Mouse (Mus musculus) limb, embryonic 12.5 days (tissue): Measurements from ENCODE around the gene Serpina11. TPM values are rescaled to one million over a fixed set of nuclear protein-coding genes. Genes with fewer than 3 reads are reported as not detected.

ENCODE experiments used
- ATAC-seq: fragments of 200-750 bp; cut with Nextera tagmentation; 2 replicates; pipeline ENCODE4 v1.8.0; 2017; ENCODE audit warnings: low read depth, moderate TSS enrichment; ENCODE audit not compliant: insufficient number of reproducible peaks, insufficient read depth, low FRiP score, low TSS enrichment
- H3K27ac ChIP-seq: fragments of 300-500 bp; sonication (generic); 2 replicates; pipeline ENCODE4 v1.5.1; 2016; ENCODE audit warnings: mild to moderate bottlenecking, moderate library complexity
- H3K27me3 ChIP-seq: fragments of 300-500 bp; sonication (generic); 2 replicates; pipeline ENCODE4 v1.6.1; 2016; ENCODE audit warnings: mild to moderate bottlenecking, moderate library complexity
- H3K36me3 ChIP-seq: fragments of 300-500 bp; sonication (generic); 2 replicates; pipeline ENCODE4 v1.6.1; 2016; ENCODE audit warnings: mild to moderate bottlenecking, moderate library complexity
- H3K4me1 ChIP-seq: fragments of 300-500 bp; sonication (generic); replicated peaks from 2 replicates; pipeline ENCODE4 v1.6.1; 2016
- H3K4me2 ChIP-seq: fragments of 300-500 bp; sonication (generic); 2 replicates; pipeline ENCODE4 v1.6.1; 2016; ENCODE audit warnings: mild to moderate bottlenecking, moderate library complexity
- H3K4me3 ChIP-seq: fragments of 300-500 bp; sonication (generic); replicated peaks from 2 replicates; pipeline ENCODE4 v1.5.1; 2016; ENCODE audit warnings: mild to moderate bottlenecking
- H3K9ac ChIP-seq: fragments of 300-500 bp; sonication (generic); replicated peaks from 2 replicates; pipeline ENCODE4 v1.6.1; 2016; ENCODE audit warnings: mild to moderate bottlenecking, moderate library complexity
- H3K9me3 ChIP-seq: fragments of 300-500 bp; sonication (generic); 2 replicates; pipeline ENCODE4 v1.6.1; 2016; ENCODE audit warnings: mild to moderate bottlenecking, moderate library complexity
- WGBS: fragments of 180-500 bp; shearing (Covaris S2); methylation state at CpG from one replicate; pipeline ENCODE4 v1.1.7; 2016; 5-methylcytosine and 5-hydroxymethylcytosine counted together
- polyA plus RNA-seq: library from polyadenylated mRNA; unstranded; fragments of >200 nt; fragmentation: Nextera tagmentation; extraction: Ambion mirVana; gene quantifications from 2 replicates; pipeline ENCODE4 v1.2.1, GENCODE M21; 2016

The Serpina11 gene
- not detected in 2 replicates for polyA plus RNA-seq

- Histone ChIP-seq H3K27me3 (peaks cover 5% of the 10 kb centered on the region; the same call in 1 of the 2 replicates), H3K36me3 (no peaks in the 10 kb centered on the region), H3K9me3 (no peaks in the 10 kb centered on the region), H3K4me1 (no peaks in the 10 kb centered on the region), H3K9ac (no peak within 1 kb of the TSS), H3K4me3 (no peak within 1 kb of the TSS), H3K4me2 (no peak within 1 kb of the TSS), H3K27ac (no peak within 1 kb of the TSS)
- whole genome bisulfite sequencing: 87% methylated on average over 6 of the region's 6 CpGs
- ATAC-seq: no peak
Observed at GRCm38 (mm10) chr12:103989857-103990256, at the start of gene Serpina11. Serpina11 (minus strand) TSS chr12:103989957.

- H3K27ac ChIP-seq: no peak overlapping the region
- no peaks in the 10 kb centered on the region for H3K36me3 ChIP-seq
- no peak overlapping the region for H3K9ac ChIP-seq
- H3K4me1 ChIP-seq: no peaks in the 10 kb centered on the region
- H3K4me3 ChIP-seq: no peak overlapping the region
- no peak overlapping the region for H3K4me2 ChIP-seq
- 92% methylated on average over 7 of the region's 7 CpGs for WGBS
- ATAC-seq: no peak
- H3K27me3 ChIP-seq: no peaks in the 10 kb centered on the region
- H3K9me3 ChIP-seq: no peaks in the 10 kb centered on the region
Observed at GRCm38 (mm10) chr12:104038181-104038580, 48.4 kb upstream of the Serpina11 start.

GRCm38 (mm10) chr12:104033752-104034151 lies 44.0 kb upstream of the Serpina11 start:
- no peak overlapping the region for H3K4me3 ChIP-seq
- H3K4me1 ChIP-seq: no peaks in the 10 kb centered on the region
- H3K27me3 ChIP-seq: no peaks in the 10 kb centered on the region
- no peak for ATAC-seq
- no peaks in the 10 kb centered on the region for H3K9me3 ChIP-seq
- H3K9ac ChIP-seq: no peak overlapping the region
- H3K27ac ChIP-seq: no peak overlapping the region
- no peak overlapping the region for H3K4me2 ChIP-seq
- H3K36me3 ChIP-seq: no peaks in the 10 kb centered on the region
- 100% methylated on average over 1 of the region's 1 CpGs for WGBS

- WGBS: 44% methylated on average over 8 of the region's 8 CpGs
- Histone ChIP-seq H3K4me3 (no peak overlapping the region), H3K27me3 (no peaks in the 10 kb centered on the region), H3K9ac (no peak overlapping the region), H3K27ac (no peak overlapping the region), H3K4me2 (no peak overlapping the region), H3K4me1 (no peaks in the 10 kb centered on the region), H3K36me3 (no peaks in the 10 kb centered on the region), H3K9me3 (no peaks in the 10 kb centered on the region)
- no peak for ATAC-seq
Observed at GRCm38 (mm10) chr12:104029986-104030385, 40.2 kb upstream of the Serpina11 start.

GRCm38 (mm10) chr12:104015280-104015679 lies 25.5 kb upstream of the Serpina11 start:
- 90% methylated on average over 3 of the region's 3 CpGs for WGBS
- H3K27ac ChIP-seq: no peak overlapping the region
- ATAC-seq: no peak
- H3K36me3 ChIP-seq: no peaks in the 10 kb centered on the region
- peaks cover 4% of the 10 kb centered on the region; the same call in 1 of the 2 replicates for H3K9me3 ChIP-seq
- no peak overlapping the region for H3K4me3 ChIP-seq
- no peaks in the 10 kb centered on the region for H3K4me1 ChIP-seq
- no peak overlapping the region for H3K9ac ChIP-seq
- H3K27me3 ChIP-seq: no peaks in the 10 kb centered on the region
- H3K4me2 ChIP-seq: no peak overlapping the region

- Histone ChIP-seq H3K9me3 (peaks cover 4% of the 10 kb centered on the region; the same call in 1 of the 2 replicates), H3K27ac (no peak within 1 kb of the TSS), H3K4me1 (no peaks in the 10 kb centered on the region), H3K4me3 (no peak within 1 kb of the TSS), H3K4me2 (no peak within 1 kb of the TSS), H3K36me3 (no peaks in the 10 kb centered on the region), H3K9ac (no peak within 1 kb of the TSS), H3K27me3 (no peaks in the 10 kb centered on the region)
- ATAC-seq: no peak
- 81% methylated on average over 6 of the region's 6 CpGs for WGBS
Observed at GRCm38 (mm10) chr12:104013620-104014019, 23.9 kb upstream of the Serpina11 start, which contains the start of gene Serpina9. Serpina9 (minus strand) TSS chr12:104013755.

- Histone ChIP-seq H3K9me3 (peaks cover 6% of the 10 kb centered on the region; the same call in 1 of the 2 replicates), H3K36me3 (no peaks in the 10 kb centered on the region), H3K9ac (no peak overlapping the region), H3K4me2 (no peak overlapping the region), H3K27ac (no peak overlapping the region), H3K4me3 (no peak overlapping the region), H3K27me3 (no peaks in the 10 kb centered on the region), H3K4me1 (no peaks in the 10 kb centered on the region)
- no peak for ATAC-seq
- whole genome bisulfite sequencing: 80% methylated on average over 5 of the region's 5 CpGs
Observed at GRCm38 (mm10) chr12:104004689-104005088, 14.9 kb upstream of the Serpina11 start.

- H3K4me2 ChIP-seq: no peak overlapping the region
- no peak overlapping the region for H3K27ac ChIP-seq
- no peak for ATAC-seq
- 74% methylated on average over 4 of the region's 4 CpGs for WGBS
- H3K27me3 ChIP-seq: no peaks in the 10 kb centered on the region
- no peak overlapping the region for H3K4me3 ChIP-seq
- peaks cover 6% of the 10 kb centered on the region; the same call in 1 of the 2 replicates for H3K9me3 ChIP-seq
- H3K4me1 ChIP-seq: no peaks in the 10 kb centered on the region
- no peak overlapping the region for H3K9ac ChIP-seq
- H3K36me3 ChIP-seq: no peaks in the 10 kb centered on the region
Observed at GRCm38 (mm10) chr12:104003238-104003612, 13.5 kb upstream of the Serpina11 start.

GRCm38 (mm10) chr12:104002569-104003237 lies 12.9 kb upstream of the Serpina11 start:
- no peaks in the 10 kb centered on the region for H3K4me1 ChIP-seq
- H3K27ac ChIP-seq: no peak overlapping the region
- H3K9ac ChIP-seq: no peak overlapping the region
- no peak overlapping the region for H3K4me2 ChIP-seq
- 78% methylated on average over 10 of the region's 10 CpGs for WGBS
- no peak overlapping the region for H3K4me3 ChIP-seq
- H3K27me3 ChIP-seq: no peaks in the 10 kb centered on the region
- ATAC-seq: no peak
- no peaks in the 10 kb centered on the region for H3K36me3 ChIP-seq
- H3K9me3 ChIP-seq: peaks cover 6% of the 10 kb centered on the region; the same call in 1 of the 2 replicates

GRCm38 (mm10) chr12:104000594-104000993 lies 10.8 kb upstream of the Serpina11 start:
- Histone ChIP-seq H3K4me1 (no peaks in the 10 kb centered on the region; the same call in 1 of the 2 replicates), H3K36me3 (no peaks in the 10 kb centered on the region), H3K4me3 (no peak overlapping the region), H3K9me3 (peaks cover 6% of the 10 kb centered on the region; the same call in 1 of the 2 replicates), H3K4me2 (no peak overlapping the region), H3K27ac (no peak overlapping the region), H3K9ac (no peak overlapping the region), H3K27me3 (no peaks in the 10 kb centered on the region)
- 87% methylated on average over 3 of the region's 3 CpGs for WGBS
- no peak for ATAC-seq

- 91% methylated on average over 8 of the region's 8 CpGs for WGBS
Observed at GRCm38 (mm10) chr12:103999611-104000010, 9.9 kb upstream of the Serpina11 start.

GRCm38 (mm10) chr12:103996513-103996912 lies 6.8 kb upstream of the Serpina11 start:
- Histone ChIP-seq H3K9ac (no peak overlapping the region), H3K4me1 (no peaks in the 10 kb centered on the region; the same call in 1 of the 2 replicates), H3K9me3 (no peaks in the 10 kb centered on the region), H3K27me3 (no peaks in the 10 kb centered on the region), H3K36me3 (no peaks in the 10 kb centered on the region), H3K4me3 (no peak overlapping the region), H3K4me2 (no peak overlapping the region), H3K27ac (no peak overlapping the region)
- WGBS: 65% methylated on average over 2 of the region's 2 CpGs
- ATAC-seq: no peak

More at GRCm38 (mm10) chr12:103999611-104000010, 9.9 kb upstream of the Serpina11 start:
- Histone ChIP-seq H3K27me3 (no peaks in the 10 kb centered on the region), H3K9ac (no peak overlapping the region), H3K27ac (no peak overlapping the region), H3K4me2 (no peak overlapping the region), H3K4me3 (no peak overlapping the region), H3K9me3 (peaks cover 5% of the 10 kb centered on the region; the same call in 1 of the 2 replicates), H3K36me3 (no peaks in the 10 kb centered on the region), H3K4me1 (no peaks in the 10 kb centered on the region; the same call in 1 of the 2 replicates)
- ATAC-seq: no peak
